Mouse (Mus musculus) neural tube, embryonic 14.5 days (tissue): ENCODE results near the gene Tlr12. TPM values are rescaled to one million over a fixed set of nuclear protein-coding genes. Genes with fewer than 3 reads are reported as not detected.

ENCODE experiments used
- ATAC-seq: fragments of 200-750 bp; cut with Nextera tagmentation; 2 replicates; pipeline ENCODE4 v1.8.0; 2017; ENCODE audit warnings: low read depth, mild to moderate bottlenecking, moderate TSS enrichment, moderate library complexity
- H3K27ac ChIP-seq: fragments of 300-500 bp; sonication (generic); 2 replicates; pipeline ENCODE4 v1.5.1; 2014; ENCODE audit warnings: low read depth, mild to moderate bottlenecking, control low read depth, low read length, moderate library complexity, mixed read lengths
- H3K27me3 ChIP-seq: fragments of 300-500 bp; sonication (generic); 2 replicates; pipeline ENCODE4 v1.6.1; 2014; ENCODE audit warnings: low read length; ENCODE audit not compliant: control insufficient read depth, insufficient read depth
- H3K36me3 ChIP-seq: fragments of 300-500 bp; sonication (generic); 2 replicates; pipeline ENCODE4 v1.6.1; 2014; ENCODE audit warnings: low read length, mixed read lengths; ENCODE audit not compliant: control insufficient read depth, insufficient read depth
- H3K4me1 ChIP-seq: fragments of 300-500 bp; sonication (generic); 2 replicates; pipeline ENCODE4 v1.6.1; 2014; ENCODE audit warnings: low read length; ENCODE audit not compliant: control insufficient read depth, insufficient read depth
- H3K4me2 ChIP-seq: fragments of 300-500 bp; sonication (generic); 2 replicates; pipeline ENCODE4 v1.6.1; 2014; ENCODE audit warnings: mild to moderate bottlenecking, low read depth, low read length, control low read depth
- H3K4me3 ChIP-seq: fragments of 300-500 bp; sonication (generic); 2 replicates; pipeline ENCODE4 v1.5.1; 2014; ENCODE audit warnings: low read depth, low read length, control low read depth, mixed read lengths
- H3K9ac ChIP-seq: fragments of 300-500 bp; sonication (generic); replicated peaks from 2 replicates; pipeline ENCODE4 v1.6.1; 2014; ENCODE audit warnings: low read depth, mild to moderate bottlenecking, control low read depth, low read length, mixed read lengths
- H3K9me3 ChIP-seq: fragments of 300-500 bp; sonication (generic); 2 replicates; pipeline ENCODE4 v1.6.1; 2016; ENCODE audit warnings: low read length; ENCODE audit not compliant: control insufficient read depth
- WGBS: fragments of 180-500 bp; shearing (Covaris S2); extraction: QIAGEN DNeasy Blood & Tissue Kit; methylation state at CpG from one replicate; pipeline ENCODE4 v1.1.7; 2014; 5-methylcytosine and 5-hydroxymethylcytosine counted together
- polyA plus RNA-seq: library from polyadenylated mRNA; unstranded; fragments of >200 nt; fragmentation: Nextera tagmentation; extraction: Ambion mirVana; gene quantifications from 2 replicates; pipeline ENCODE4 v1.2.1, GENCODE M21; 2014

The Tlr12 gene
- polyA plus RNA-seq, 1 experiment from 2014 or later = 0.35 TPM

GRCm38 (mm10) chr4:128575811-128576210 lies 42.6 kb downstream of the Tlr12 start:
- no peak for ATAC-seq
- WGBS = 91% methylated on average over 4 of the region's 4 CpGs
- no peak overlapping the region for H3K4me3 ChIP-seq
- H3K36me3 ChIP-seq = no peaks in the 10 kb centered on the region
- 0 out of 2 replicates have a peak, but pooled peaks cover 3% of the 10 kb centered on the region for H3K9me3 ChIP-seq
- no peak overlapping the region for H3K4me2 ChIP-seq
- H3K27me3 ChIP-seq = no peaks in the 10 kb centered on the region
- no peak overlapping the region for H3K27ac ChIP-seq
- no peaks in the 10 kb centered on the region for H3K4me1 ChIP-seq
- no peak overlapping the region for H3K9ac ChIP-seq

Other genes starting within 250 kb of the Tlr12 start
- gene Zscan20, start 8.5 kb downstream of the Tlr12 start, polyA plus RNA-seq = 3.4 and 3.9 TPM in 2 replicates
- gene Phc2, start 36.1 kb upstream of the Tlr12 start, polyA plus RNA-seq = 31.9 and 48.8 TPM in 2 replicates
- 0.45 and 0.51 TPM in 2 replicates for gene A3galt2, start 136.7 kb upstream of the Tlr12 start, polyA plus RNA-seq
- gene Zfp362, start 187.4 kb upstream of the Tlr12 start, polyA plus RNA-seq = 26.2 and 33.1 TPM in 2 replicates